Mouse (Mus musculus): ENCODE measurements at regions not wholly inside any gene's neighbourhood (a gene's known extent, or its start where the extent isn't known, plus 50 kb on each side); places are given as distances from the start of the nearest gene placed in this dataset.

GRCm38 (mm10) chr11:63412364-63412991 is 283.7 kb downstream of the Pmp22 start:
- TF ChIP-seq MAX (IDR thresholded peaks at IDR 0.05; ENCODE audit: low read depth) (no peak), POLR2AphosphoS2 (IDR thresholded peaks at IDR 0.05; ENCODE audit: insufficient read length, low read depth) (no peak), POLR2A (IDR thresholded peaks at IDR 0.05; ENCODE audit: insufficient read length, low read depth) (no peak), MYOG (IDR thresholded peaks at IDR 0.05; ENCODE audit: control insufficient read depth in 1 of 3, insufficient read depth in 1 of 3, insufficient read length in 2 of 3, low read depth in 2 of 3) (no peak), CEBPB (IDR thresholded peaks at IDR 0.05; ENCODE audit: insufficient read depth, poor library complexity, severe bottlenecking) (no peak), SRF (IDR thresholded peaks at IDR 0.05; ENCODE audit: control insufficient read depth, insufficient read length, low read depth) (no peak), USF1 (IDR thresholded peaks at IDR 0.05; ENCODE audit: low read depth) (no peak), E2F4 (IDR thresholded peaks at IDR 0.05; ENCODE audit: insufficient read depth) (no peak), MYOD1 (IDR thresholded peaks at IDR 0.05; ENCODE audit: control insufficient read depth in 1 of 3, insufficient read length in 2 of 3, low read depth in 2 of 3) (no peak)
- H3K27me3 ChIP-seq (ENCODE audit: control insufficient read depth, insufficient read depth, insufficient read length) = no peaks in the 10 kb centered on the region
- no peaks in the 10 kb centered on the region for H3K36me3 ChIP-seq (ENCODE audit: control insufficient read depth, insufficient read depth)
- no peak overlapping the region for H3K4me3 ChIP-seq
- no peak overlapping the region for H3K4me2 ChIP-seq (ENCODE audit: low read depth)
- no peaks in the 10 kb centered on the region for H3K79me2 ChIP-seq (ENCODE audit: control insufficient read depth, insufficient read depth)
- H3ac ChIP-seq (ENCODE audit: control insufficient read depth, insufficient read length) = no peak overlapping the region

- no peaks in the 10 kb centered on the region for H3K79me2 ChIP-seq (ENCODE audit: control insufficient read depth, insufficient read depth)
- H3ac ChIP-seq (ENCODE audit: control insufficient read depth, insufficient read length) = no peak overlapping the region
- TF ChIP-seq MYOD1 (IDR thresholded peaks at IDR 0.05; ENCODE audit: control insufficient read depth in 1 of 3, insufficient read length in 2 of 3, low read depth in 2 of 3) (no peak), MYOG (IDR thresholded peaks at IDR 0.05; ENCODE audit: control insufficient read depth in 1 of 3, insufficient read depth in 1 of 3, insufficient read length in 2 of 3, low read depth in 2 of 3) (no peak), TCF3 (IDR thresholded peaks at IDR 0.05; ENCODE audit: insufficient read length, low read depth) (no peak), MAX (IDR thresholded peaks at IDR 0.05; ENCODE audit: low read depth) (no peak), REST (IDR thresholded peaks at IDR 0.05; ENCODE audit: insufficient read depth, insufficient read length) (no peak), POLR2A (IDR thresholded peaks at IDR 0.05; ENCODE audit: insufficient read length, low read depth) (no peak), E2F4 (IDR thresholded peaks at IDR 0.05; ENCODE audit: insufficient read depth) (no peak), TCF12 (IDR thresholded peaks at IDR 0.05; ENCODE audit: insufficient read depth, poor library complexity, severe bottlenecking) (no peak), POLR2AphosphoS2 (IDR thresholded peaks at IDR 0.05; ENCODE audit: insufficient read length, low read depth) (no peak), SRF (IDR thresholded peaks at IDR 0.05; ENCODE audit: control insufficient read depth, insufficient read length, low read depth) (no peak), CEBPB (IDR thresholded peaks at IDR 0.05; ENCODE audit: insufficient read depth, poor library complexity, severe bottlenecking) (no peak), USF1 (IDR thresholded peaks at IDR 0.05; ENCODE audit: low read depth) (no peak)
- H3K4me2 ChIP-seq (ENCODE audit: low read depth) = no peak overlapping the region
- H3K36me3 ChIP-seq (ENCODE audit: control insufficient read depth, insufficient read depth) = no peaks in the 10 kb centered on the region
- no peak overlapping the region for H3K4me3 ChIP-seq
- no peaks in the 10 kb centered on the region for H3K27me3 ChIP-seq (ENCODE audit: control insufficient read depth, insufficient read depth, insufficient read length)
These were observed 284.3 kb downstream of the Pmp22 start for GRCm38 (mm10) chr11:63413106-63413505.

- H3K27me3 ChIP-seq (ENCODE audit: control insufficient read depth, insufficient read depth, insufficient read length) = no peaks in the 10 kb centered on the region
- no peak overlapping the region for H3K4me2 ChIP-seq (ENCODE audit: low read depth)
- no peaks in the 10 kb centered on the region for H3K79me2 ChIP-seq (ENCODE audit: control insufficient read depth, insufficient read depth)
- no peak overlapping the region for H3ac ChIP-seq (ENCODE audit: control insufficient read depth, insufficient read length)
- H3K36me3 ChIP-seq (ENCODE audit: control insufficient read depth, insufficient read depth) = no peaks in the 10 kb centered on the region
- H3K4me3 ChIP-seq = no peak overlapping the region
- no peak for TF ChIP-seq POLR2AphosphoS2 (IDR thresholded peaks at IDR 0.05; ENCODE audit: insufficient read length, low read depth)
- TF ChIP-seq CEBPB (IDR thresholded peaks at IDR 0.05; ENCODE audit: insufficient read depth, poor library complexity, severe bottlenecking) = no peak
- TF ChIP-seq MYOG (IDR thresholded peaks at IDR 0.05; ENCODE audit: control insufficient read depth in 1 of 3, insufficient read depth in 1 of 3, insufficient read length in 2 of 3, low read depth in 2 of 3) = no peak
- no peak for TF ChIP-seq POLR2A (IDR thresholded peaks at IDR 0.05; ENCODE audit: insufficient read length, low read depth)
- no peak for TF ChIP-seq E2F4 (IDR thresholded peaks at IDR 0.05; ENCODE audit: insufficient read depth)
- TF ChIP-seq TCF12 (IDR thresholded peaks at IDR 0.05; ENCODE audit: insufficient read depth, poor library complexity, severe bottlenecking) = no peak
These were observed 284.8 kb downstream of the Pmp22 start for GRCm38 (mm10) chr11:63413621-63414020.

GRCm38 (mm10) chr11:63418042-63418776 is 289.4 kb downstream of the Pmp22 start:
- Histone ChIP-seq H3K36me3 (ENCODE audit: control insufficient read depth, insufficient read depth) (no peaks in the 10 kb centered on the region), H3K27me3 (ENCODE audit: control insufficient read depth, insufficient read depth, insufficient read length) (no peaks in the 10 kb centered on the region), H3ac (ENCODE audit: control insufficient read depth, insufficient read length) (no peak overlapping the region), H3K79me2 (ENCODE audit: control insufficient read depth, insufficient read depth) (no peaks in the 10 kb centered on the region), H3K4me3 (no peak overlapping the region), H3K4me2 (ENCODE audit: low read depth) (no peak overlapping the region)
- no peak for TF ChIP-seq POLR2AphosphoS2 (IDR thresholded peaks at IDR 0.05; ENCODE audit: insufficient read length, low read depth)
- no peak for TF ChIP-seq TCF3 (IDR thresholded peaks at IDR 0.05; ENCODE audit: insufficient read length, low read depth)
- no peak for TF ChIP-seq MAX (IDR thresholded peaks at IDR 0.05; ENCODE audit: low read depth)
- no peak for TF ChIP-seq POLR2A (IDR thresholded peaks at IDR 0.05; ENCODE audit: insufficient read length, low read depth)
- TF ChIP-seq REST (IDR thresholded peaks at IDR 0.05; ENCODE audit: insufficient read depth, insufficient read length) = no peak
- TF ChIP-seq CEBPB (IDR thresholded peaks at IDR 0.05; ENCODE audit: insufficient read depth, poor library complexity, severe bottlenecking) = no peak
- TF ChIP-seq MYOG (IDR thresholded peaks at IDR 0.05; ENCODE audit: control insufficient read depth in 1 of 3, insufficient read depth in 1 of 3, insufficient read length in 2 of 3, low read depth in 2 of 3) = no peak
- TF ChIP-seq TCF12 (IDR thresholded peaks at IDR 0.05; ENCODE audit: insufficient read depth, poor library complexity, severe bottlenecking) = no peak
- TF ChIP-seq E2F4 (IDR thresholded peaks at IDR 0.05; ENCODE audit: insufficient read depth) = no peak
- TF ChIP-seq SRF (IDR thresholded peaks at IDR 0.05; ENCODE audit: control insufficient read depth, insufficient read length, low read depth) = no peak
- no peak for TF ChIP-seq USF1 (IDR thresholded peaks at IDR 0.05; ENCODE audit: low read depth)
- no peak for TF ChIP-seq MYOD1 (IDR thresholded peaks at IDR 0.05; ENCODE audit: control insufficient read depth in 1 of 3, insufficient read length in 2 of 3, low read depth in 2 of 3)

All from myocyte (in vitro differentiated cells).